Mouse (Mus musculus) CH12.LX (cell line): ENCODE measurements around the gene Gba2.

Experiments
- CHD2 ChIP-seq: IDR thresholded peaks from 2 replicates; pipeline ENCODE4 v1.6.1; 2011; ENCODE audit warnings: low read length, improper control_type of control experiment
- CTCF ChIP-seq, 2 experiments: IDR thresholded peaks in 1 of 2; conservative IDR thresholded peaks in 1 of 2; 2 replicates each; pipeline ENCODE4 v1.5.1; 2011 to 2012; ENCODE audit warnings: low read depth in 2 of 2, low read length in 2 of 2, improper control_type of control experiment in 1 of 2, inconsistent platforms in 1 of 2, mild to moderate bottlenecking in 1 of 2, moderate library complexity in 1 of 2
- ELF1 ChIP-seq: IDR thresholded peaks from 2 replicates; pipeline ENCODE4 v1.6.1; 2014; ENCODE audit warnings: low read depth, mild to moderate bottlenecking, inconsistent platforms, low read length, improper control_type of control experiment
- EP300 ChIP-seq: IDR thresholded peaks from 2 replicates; pipeline ENCODE4 v1.6.1; 2011; ENCODE audit warnings: low read length, improper control_type of control experiment
- IRF4 ChIP-seq: IDR thresholded peaks from 2 replicates; pipeline ENCODE4 v1.6.1; 2014; ENCODE audit warnings: low read depth, mild to moderate bottlenecking, inconsistent platforms, low read length, improper control_type of control experiment
- JUND ChIP-seq: conservative IDR thresholded peaks from 2 replicates; pipeline ENCODE4 v1.6.1; 2011; ENCODE audit warnings: low read depth, low read length, improper control_type of control experiment
- POLR2A ChIP-seq: IDR thresholded peaks from 2 replicates; pipeline ENCODE4 v1.6.1; 2011; ENCODE audit warnings: low read depth, mild to moderate bottlenecking, improper control_type of control experiment, low read length
- POLR2AphosphoS2 ChIP-seq: IDR thresholded peaks from 2 replicates; pipeline ENCODE4 v1.6.1; 2011; ENCODE audit warnings: low read depth, low read length, improper control_type of control experiment
- SMC3 ChIP-seq: IDR thresholded peaks from 2 replicates; pipeline ENCODE4 v1.6.1; 2011; ENCODE audit warnings: low read depth, low read length, improper control_type of control experiment
- TCF12 ChIP-seq: IDR thresholded peaks from 2 replicates; pipeline ENCODE4 v1.6.1; 2014; ENCODE audit warnings: low read depth, mild to moderate bottlenecking, inconsistent platforms, low read length, improper control_type of control experiment
- UBTF ChIP-seq: IDR thresholded peaks from 2 replicates; pipeline ENCODE4 v1.6.1; 2012; ENCODE audit warnings: low read depth, mild to moderate bottlenecking, inconsistent platforms, low read length, improper control_type of control experiment, moderate library complexity
- USF1 ChIP-seq: IDR thresholded peaks from 2 replicates; pipeline ENCODE4 v1.6.1; 2014; ENCODE audit warnings: low read depth, mild to moderate bottlenecking, inconsistent platforms, low read length, improper control_type of control experiment

DNA sequence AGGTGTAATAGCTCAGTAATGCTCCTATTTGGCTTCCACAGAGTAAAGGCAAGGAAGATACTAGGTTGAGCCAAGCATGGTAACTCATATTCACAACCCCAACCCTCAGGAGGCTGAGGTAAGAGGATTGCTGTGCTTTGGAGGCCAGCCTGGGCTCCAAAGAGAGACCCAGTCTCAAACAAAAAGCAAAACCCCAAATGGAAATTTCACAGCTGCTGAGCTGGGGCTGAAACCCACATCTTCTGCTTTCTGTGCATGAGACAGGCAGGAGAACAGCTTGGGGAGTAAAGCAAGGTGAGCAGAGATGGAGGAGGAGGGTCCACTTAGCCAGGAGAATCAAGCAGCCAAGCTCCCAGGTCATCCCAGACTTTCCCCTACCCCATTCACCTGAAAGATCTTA, 24.8 kb downstream of the Gba2 start:
- TF ChIP-seq CTCF (conservative IDR thresholded peaks at IDR 0.05 in 1 of 2, IDR thresholded peaks at IDR 0.05 in 1 of 2; ENCODE audit: low read depth in 2 of 2, low read length in 2 of 2): no peak
- no peak for TF ChIP-seq POLR2A
- TF ChIP-seq UBTF: no peak
- TF ChIP-seq TCF12: peak; percentile 46; the same call in 1 of the 2 replicates
- no peak for TF ChIP-seq USF1
- TF ChIP-seq ELF1: no peak
- no peak for TF ChIP-seq POLR2AphosphoS2
- TF ChIP-seq JUND: no peak
- no peak; the same call in 1 of the 2 replicates for TF ChIP-seq EP300
- TF ChIP-seq CHD2: no peak
- no peak; the same call in 1 of the 2 replicates for TF ChIP-seq SMC3
- no peak for TF ChIP-seq IRF4
